Mouse (Mus musculus): ENCODE measurements around the gene Hist1h4f. TPM values are rescaled to one million over a fixed set of nuclear protein-coding genes. Genes with fewer than 3 reads are reported as not detected.

Hist1h4f gene
- polyA plus RNA-seq, 1 experiment from 2014 or later, result 2.7 TPM

DNA sequence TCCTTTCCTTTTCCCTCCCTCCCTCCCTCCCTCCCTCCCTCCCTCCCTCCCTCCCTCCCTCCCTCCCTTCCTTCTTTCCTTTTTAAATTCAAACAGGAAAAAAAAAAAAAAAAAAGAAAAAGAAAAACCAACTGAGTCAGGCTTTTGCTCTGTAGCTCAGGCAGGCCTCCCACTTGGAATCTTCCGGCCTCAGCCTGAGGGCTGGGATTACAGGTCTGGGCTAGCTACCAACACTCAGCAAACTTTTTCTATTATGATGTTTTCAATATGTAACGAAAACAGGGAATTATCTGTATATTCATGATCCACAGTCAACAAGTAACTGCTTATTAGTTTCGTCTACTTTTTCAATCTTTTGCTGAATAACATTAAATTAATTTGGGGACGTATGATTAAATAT is 48.5 kb downstream of the Hist1h4f start:
- Histone ChIP-seq H3K4me3 (ENCODE audit: low read depth, low read length) (no peak overlapping the region), H3K4me2 (no peak overlapping the region), H3K36me3 (ENCODE audit: insufficient read depth) (no peaks in the 10 kb centered on the region), H3K9me3 (ENCODE audit: low read depth, low read length) (no peaks in the 10 kb centered on the region), H3K9ac (no peak overlapping the region), H3K27me3 (ENCODE audit: insufficient read depth, low read length) (no peaks in the 10 kb centered on the region), H3K27ac (ENCODE audit: low read depth) (no peak overlapping the region), H3K4me1 (ENCODE audit: insufficient read depth) (peaks cover 23% of the 10 kb centered on the region)
- 52% methylated on average over 4 of the region's 4 CpGs for WGBS
- DNase-seq (no peak), ATAC-seq (ENCODE audit: insufficient read depth) (no peak)
- TF ChIP-seq CTCF (IDR thresholded peaks at IDR 0.05; ENCODE audit: low read depth), result no peak

DNA sequence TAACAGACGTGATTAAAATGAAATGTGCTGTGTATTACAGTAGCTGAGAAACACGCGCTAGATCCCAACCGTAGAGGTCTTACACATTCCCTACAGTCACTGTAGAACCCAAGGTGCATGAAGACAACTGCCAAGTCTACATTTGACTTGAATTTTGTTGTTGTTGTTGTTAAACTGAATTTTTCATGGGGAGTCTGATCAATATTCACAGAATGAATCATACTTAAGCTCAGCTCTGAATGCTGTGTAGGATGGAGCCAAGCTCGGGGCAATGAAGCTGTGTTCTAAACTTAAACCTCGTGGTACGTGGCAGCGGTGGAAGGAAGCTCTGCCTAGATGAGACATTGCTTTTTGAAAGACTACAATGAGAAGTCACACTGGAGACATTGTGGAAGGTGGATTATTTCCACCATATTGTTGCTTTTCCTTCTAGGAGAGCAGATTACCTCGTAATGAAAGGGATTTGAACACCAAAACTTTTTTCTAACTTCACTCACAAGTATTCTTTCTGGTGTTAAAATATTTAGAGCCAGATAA is 49.3 kb downstream of the Hist1h4f start:
- Histone ChIP-seq H3K9me3 (ENCODE audit: low read depth, low read length) (no peaks in the 10 kb centered on the region), H3K9ac (no peak overlapping the region)

DNA sequence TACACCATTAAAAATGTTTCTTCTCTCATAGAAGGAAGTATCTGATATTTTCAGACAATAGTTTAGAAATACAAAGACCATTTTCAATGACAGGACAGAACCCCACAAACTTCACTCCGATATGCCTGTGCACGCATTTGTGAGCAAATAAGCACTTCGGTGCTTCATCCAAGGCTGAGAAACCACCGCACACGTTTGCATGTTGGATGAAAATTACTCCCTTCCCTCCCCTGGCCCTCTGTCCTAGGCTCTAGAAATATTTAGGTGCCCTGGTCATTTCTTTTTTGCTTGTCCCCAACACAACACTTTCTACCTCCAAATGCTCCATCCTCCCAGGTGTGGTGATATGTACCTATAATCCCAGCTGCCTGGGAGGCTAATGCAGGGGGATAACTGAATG is 49.9 kb downstream of the Hist1h4f start:
- H3K27me3 ChIP-seq (ENCODE audit: insufficient read depth, low read length), result no peaks in the 10 kb centered on the region
- peak overlapping the region; percentile 26 for H3K4me3 ChIP-seq (ENCODE audit: low read depth, low read length)
- H3K36me3 ChIP-seq (ENCODE audit: insufficient read depth), result no peaks in the 10 kb centered on the region
- DNase-seq (no peak), ATAC-seq (ENCODE audit: insufficient read depth) (no peak)
- peak overlapping the region; percentile 58 for H3K4me2 ChIP-seq
- peaks cover 28% of the 10 kb centered on the region for H3K4me1 ChIP-seq (ENCODE audit: insufficient read depth)
- no peak for TF ChIP-seq CTCF (IDR thresholded peaks at IDR 0.05; ENCODE audit: low read depth)
- H3K27ac ChIP-seq (ENCODE audit: low read depth), result no peak overlapping the region
- H3K9ac ChIP-seq, result no peak overlapping the region
- WGBS, result 22% methylated on average over 5 of the region's 5 CpGs
- H3K9me3 ChIP-seq (ENCODE audit: low read depth, low read length), result no peaks in the 10 kb centered on the region

More for the DNA sequence above, 49.3 kb downstream of the Hist1h4f start:
- no peaks in the 10 kb centered on the region for H3K36me3 ChIP-seq (ENCODE audit: insufficient read depth)
- H3K4me3 ChIP-seq (ENCODE audit: low read depth, low read length), result peak overlapping the region; percentile 26
- no peak overlapping the region for H3K27ac ChIP-seq (ENCODE audit: low read depth)
- H3K4me2 ChIP-seq, result peak overlapping the region; percentile 58
- H3K4me1 ChIP-seq (ENCODE audit: insufficient read depth), result peaks cover 26% of the 10 kb centered on the region
- DNase-seq (no peak), ATAC-seq (ENCODE audit: insufficient read depth) (no peak)
- no peaks in the 10 kb centered on the region for H3K27me3 ChIP-seq (ENCODE audit: insufficient read depth, low read length)
- TF ChIP-seq CTCF (IDR thresholded peaks at IDR 0.05; ENCODE audit: low read depth), result no peak
- 37% methylated on average over 9 of the region's 9 CpGs for WGBS

Small RNA genes within 50 kb of the gene (microRNA-seq; reads per million reads assigned to microRNA genes)
- gene Gm44297 (ENCODE audit: borderline number of aligned reads) (not detected), gene Gm44359 (ENCODE audit: borderline number of aligned reads) (not detected), gene Gm44394 (ENCODE audit: borderline number of aligned reads) (not detected), gene n-TStga1 (ENCODE audit: borderline number of aligned reads) (1.2 reads per million)

Other genes starting within 250 kb of the Hist1h4f start
- gene Zfp322a, start 182.4 kb downstream of the Hist1h4f start, polyA plus RNA-seq (2014; fragmentation: Nextera tagmentation; extraction: Ambion mirVana), result 54.5 and 59.3 TPM in 2 replicates
- gene Abt1, start 127.8 kb downstream of the Hist1h4f start, polyA plus RNA-seq (2014; fragmentation: Nextera tagmentation; extraction: Ambion mirVana), result 12.7 and 13.5 TPM in 2 replicates
- gene Btn1a1, start 85.7 kb downstream of the Hist1h4f start, polyA plus RNA-seq (2014; fragmentation: Nextera tagmentation; extraction: Ambion mirVana), result 0.07 and 0.18 TPM in 2 replicates
- 0.63 and 0.73 TPM in 2 replicates for gene Btn2a2, start 62.8 kb downstream of the Hist1h4f start, polyA plus RNA-seq (2014; fragmentation: Nextera tagmentation; extraction: Ambion mirVana)
- 7.1 and 7.6 TPM in 2 replicates for gene Hist1h4h, start 20.6 kb downstream of the Hist1h4f start, polyA plus RNA-seq (2014; fragmentation: Nextera tagmentation; extraction: Ambion mirVana)
- gene Hist1h2af, start 17.7 kb downstream of the Hist1h4f start, polyA plus RNA-seq (2014; fragmentation: Nextera tagmentation; extraction: Ambion mirVana), result 13.0 and 14.6 TPM in 2 replicates
- 6.6 and 7.5 TPM in 2 replicates for gene Hist1h3g, start 16.2 kb downstream of the Hist1h4f start, polyA plus RNA-seq (2014; fragmentation: Nextera tagmentation; extraction: Ambion mirVana)
- 1.0 and 1.8 TPM in 2 replicates for gene Hist1h2bh, start 8.3 kb downstream of the Hist1h4f start, polyA plus RNA-seq (2014; fragmentation: Nextera tagmentation; extraction: Ambion mirVana)
- gene Hist1h3f, start 7.6 kb downstream of the Hist1h4f start, polyA plus RNA-seq (2014; fragmentation: Nextera tagmentation; extraction: Ambion mirVana), result 2.0 and 2.6 TPM in 2 replicates
- 0.87 and 0.99 TPM in 2 replicates for gene Hist1h1d, start 1.6 kb upstream of the Hist1h4f start, polyA plus RNA-seq (2014; fragmentation: Nextera tagmentation; extraction: Ambion mirVana)
- 8.2 and 10.6 TPM in 2 replicates for gene Hist1h3e, start 10.7 kb upstream of the Hist1h4f start, polyA plus RNA-seq (2014; fragmentation: Nextera tagmentation; extraction: Ambion mirVana)
- gene Hist1h2ae, start 19.6 kb upstream of the Hist1h4f start, polyA plus RNA-seq (2014; fragmentation: Nextera tagmentation; extraction: Ambion mirVana), result 164 and 166 TPM in 2 replicates
- 14.9 TPM in 2 replicates for gene Hist1h2bg, start 19.7 kb upstream of the Hist1h4f start, polyA plus RNA-seq (2014; fragmentation: Nextera tagmentation; extraction: Ambion mirVana)
- gene Hist1h2bf, start 22.5 kb upstream of the Hist1h4f start, polyA plus RNA-seq (2014; fragmentation: Nextera tagmentation; extraction: Ambion mirVana), result 7.8 and 12.2 TPM in 2 replicates
- 4.2 and 4.9 TPM in 2 replicates for gene Hist1h2ad, start 22.7 kb upstream of the Hist1h4f start, polyA plus RNA-seq (2014; fragmentation: Nextera tagmentation; extraction: Ambion mirVana)
- gene Hist1h3d, start 24.1 kb upstream of the Hist1h4f start, polyA plus RNA-seq (2014; fragmentation: Nextera tagmentation; extraction: Ambion mirVana), result 10.0 and 13.9 TPM in 2 replicates
- 144 and 147 TPM in 2 replicates for gene Hist1h4d, start 29.9 kb upstream of the Hist1h4f start, polyA plus RNA-seq (2014; fragmentation: Nextera tagmentation; extraction: Ambion mirVana)
- gene Hist1h2be, start 69.5 kb upstream of the Hist1h4f start, polyA plus RNA-seq (2014; fragmentation: Nextera tagmentation; extraction: Ambion mirVana), result 2.5 and 3.0 TPM in 2 replicates
- gene Hist1h1e, start 70.9 kb upstream of the Hist1h4f start, polyA plus RNA-seq (2014; fragmentation: Nextera tagmentation; extraction: Ambion mirVana), result 22.6 and 25.7 TPM in 2 replicates
- gene Hist1h2ac, start 132.3 kb upstream of the Hist1h4f start, polyA plus RNA-seq (2014; fragmentation: Nextera tagmentation; extraction: Ambion mirVana), result 1.5 and 2.1 TPM in 2 replicates
- gene Hist1h2bc, start 132.6 kb upstream of the Hist1h4f start, polyA plus RNA-seq (2014; fragmentation: Nextera tagmentation; extraction: Ambion mirVana), result 52.9 and 55.1 TPM in 2 replicates
- gene Hist1h1t, start 144.2 kb upstream of the Hist1h4f start, polyA plus RNA-seq (2014; fragmentation: Nextera tagmentation; extraction: Ambion mirVana), result not detected in 2 replicates
- gene Hist1h4c, start 146.8 kb upstream of the Hist1h4f start, polyA plus RNA-seq (2014; fragmentation: Nextera tagmentation; extraction: Ambion mirVana), result 11.2 and 11.4 TPM in 2 replicates
- 8.4 and 12.1 TPM in 2 replicates for gene Hfe, start 159.2 kb upstream of the Hist1h4f start, polyA plus RNA-seq (2014; fragmentation: Nextera tagmentation; extraction: Ambion mirVana)
- gene Hist1h1c, start 187.2 kb upstream of the Hist1h4f start, polyA plus RNA-seq (2014; fragmentation: Nextera tagmentation; extraction: Ambion mirVana), result 30.5 and 32.3 TPM in 2 replicates
- gene Hist1h3c, start 194.0 kb upstream of the Hist1h4f start, polyA plus RNA-seq (2014; fragmentation: Nextera tagmentation; extraction: Ambion mirVana), result 11.3 and 16.9 TPM in 2 replicates
- 1.6 and 4.0 TPM in 2 replicates for gene Hist1h2bb, start 195.1 kb upstream of the Hist1h4f start, polyA plus RNA-seq (2014; fragmentation: Nextera tagmentation; extraction: Ambion mirVana)
- 70.8 and 71.5 TPM in 2 replicates for gene Hist1h2ab, start 199.5 kb upstream of the Hist1h4f start, polyA plus RNA-seq (2014; fragmentation: Nextera tagmentation; extraction: Ambion mirVana)
- gene Hist1h3b, start 200.6 kb upstream of the Hist1h4f start, polyA plus RNA-seq (2014; fragmentation: Nextera tagmentation; extraction: Ambion mirVana), result 18.4 and 18.7 TPM in 2 replicates
- 4.3 and 7.5 TPM in 2 replicates for gene Hist1h4b, start 205.4 kb upstream of the Hist1h4f start, polyA plus RNA-seq (2014; fragmentation: Nextera tagmentation; extraction: Ambion mirVana)
- gene Hist1h4a, start 209.6 kb upstream of the Hist1h4f start, polyA plus RNA-seq (2014; fragmentation: Nextera tagmentation; extraction: Ambion mirVana), result 0.66 TPM in 1 of 2 replicates, not detected in the other
- 7.4 and 9.2 TPM in 2 replicates for gene Hist1h3a, start 210.7 kb upstream of the Hist1h4f start, polyA plus RNA-seq (2014; fragmentation: Nextera tagmentation; extraction: Ambion mirVana)
- gene Hist1h1a, start 212.0 kb upstream of the Hist1h4f start, polyA plus RNA-seq (2014; fragmentation: Nextera tagmentation; extraction: Ambion mirVana), result 5.2 and 5.5 TPM in 2 replicates
- gene Trim38, start 218.3 kb upstream of the Hist1h4f start, polyA plus RNA-seq (2014; fragmentation: Nextera tagmentation; extraction: Ambion mirVana), result 0.12 TPM in 1 of 2 replicates, not detected in the other